Mouse (Mus musculus) heart, embryonic 10.5 days (tissue): ENCODE data around the gene Stxbp6. TPM values are rescaled to one million over a fixed set of nuclear protein-coding genes. Genes with fewer than 3 reads are reported as not detected.

Experiments used
- DNase-seq: peaks from one replicate; pipeline ENCODE4 v3.0.0-alpha.2; 2017; ENCODE audit warnings: low spot score
- H3K27ac ChIP-seq: fragments of 300-500 bp; sonication (generic); 2 replicates; pipeline ENCODE4 v1.5.1; 2016; ENCODE audit warnings: mild to moderate bottlenecking
- H3K27me3 ChIP-seq: fragments of 300-500 bp; sonication (generic); 2 replicates; pipeline ENCODE4 v1.6.1; 2016; ENCODE audit warnings: mild to moderate bottlenecking; ENCODE audit not compliant: poor library complexity, insufficient read depth, severe bottlenecking
- H3K36me3 ChIP-seq: fragments of 300-500 bp; sonication (generic); 2 replicates; pipeline ENCODE4 v1.6.1; 2016; ENCODE audit warnings: mild to moderate bottlenecking, moderate library complexity
- H3K4me1 ChIP-seq: fragments of 300-500 bp; sonication (generic); 2 replicates; pipeline ENCODE4 v1.6.1; 2016; ENCODE audit warnings: mild to moderate bottlenecking
- H3K4me3 ChIP-seq: fragments of 300-500 bp; sonication (generic); 2 replicates; pipeline ENCODE4 v1.5.1; 2016; ENCODE audit warnings: mild to moderate bottlenecking, moderate library complexity
- H3K9me3 ChIP-seq: fragments of 300-500 bp; sonication (generic); 2 replicates; pipeline ENCODE4 v1.6.1; 2016; ENCODE audit warnings: mild to moderate bottlenecking, moderate library complexity
- WGBS: fragments of 180-500 bp; shearing (Covaris S2); methylation state at CpG from one replicate; pipeline ENCODE4 v1.1.7; 2016; 5-methylcytosine and 5-hydroxymethylcytosine counted together
- polyA plus RNA-seq: library from polyadenylated mRNA; unstranded; fragments of >200 nt; fragmentation: Nextera tagmentation; extraction: Ambion mirVana; gene quantifications from 2 replicates; pipeline ENCODE4 v1.2.1, GENCODE M21; 2016

Stxbp6 gene
- polyA plus RNA-seq, 1 experiment from 2014 or later: 15.6 TPM

- Histone ChIP-seq H3K4me1 (no peaks in the 10 kb centered on the region), H3K36me3 (no peaks in the 10 kb centered on the region), H3K27me3 (no peaks in the 10 kb centered on the region), H3K27ac (no peak overlapping the region), H3K4me3 (no peak overlapping the region), H3K9me3 (no peaks in the 10 kb centered on the region)
- no peak for DNase-seq
- WGBS: 78% methylated on average over 3 of the region's 3 CpGs
These were observed 209.1 kb downstream of the Stxbp6 start for GRCm38 (mm10) chr12:44865442-44865841.

- no peak for DNase-seq
- no peaks in the 10 kb centered on the region for H3K36me3 ChIP-seq
- H3K4me3 ChIP-seq: no peak overlapping the region
- H3K9me3 ChIP-seq: no peaks in the 10 kb centered on the region
- H3K4me1 ChIP-seq: peaks cover 19% of the 10 kb centered on the region; the same call in 1 of the 2 replicates
- no peaks in the 10 kb centered on the region for H3K27me3 ChIP-seq
- H3K27ac ChIP-seq: no peak overlapping the region
- WGBS: 60% methylated on average over 5 of the region's 5 CpGs
These were observed 215.1 kb downstream of the Stxbp6 start for GRCm38 (mm10) chr12:44859454-44859853.

- DNase-seq: no peak
- H3K27me3 ChIP-seq: no peaks in the 10 kb centered on the region
- WGBS: 36% methylated on average over 4 of the region's 4 CpGs
- no peaks in the 10 kb centered on the region for H3K36me3 ChIP-seq
- no peak overlapping the region for H3K4me3 ChIP-seq
- no peaks in the 10 kb centered on the region for H3K9me3 ChIP-seq
- H3K4me1 ChIP-seq: peaks cover 19% of the 10 kb centered on the region; the same call in 1 of the 2 replicates
- H3K27ac ChIP-seq: peak overlapping the region; percentile 7; the same call in 1 of the 2 replicates
These were observed 216.2 kb downstream of the Stxbp6 start for GRCm38 (mm10) chr12:44858110-44858885.

GRCm38 (mm10) chr12:44852024-44852423 is 222.5 kb downstream of the Stxbp6 start:
- Histone ChIP-seq H3K4me3 (no peak overlapping the region), H3K27ac (no peak overlapping the region), H3K27me3 (no peaks in the 10 kb centered on the region), H3K9me3 (no peaks in the 10 kb centered on the region), H3K4me1 (no peaks in the 10 kb centered on the region), H3K36me3 (no peaks in the 10 kb centered on the region)
- 86% methylated on average over 1 of the region's 1 CpGs for WGBS
- no peak for DNase-seq

- no peaks in the 10 kb centered on the region for H3K36me3 ChIP-seq
- H3K27me3 ChIP-seq: no peaks in the 10 kb centered on the region
- no peaks in the 10 kb centered on the region for H3K4me1 ChIP-seq
- H3K27ac ChIP-seq: no peak overlapping the region
- 78% methylated on average over 1 of the region's 1 CpGs for WGBS
- H3K4me3 ChIP-seq: no peak overlapping the region
- H3K9me3 ChIP-seq: no peaks in the 10 kb centered on the region
- no peak for DNase-seq
These were observed 224.0 kb downstream of the Stxbp6 start for GRCm38 (mm10) chr12:44850516-44850915.

GRCm38 (mm10) chr12:44848483-44849221 is 225.9 kb downstream of the Stxbp6 start:
- H3K27me3 ChIP-seq: no peaks in the 10 kb centered on the region
- no peak overlapping the region for H3K27ac ChIP-seq
- H3K4me3 ChIP-seq: no peak overlapping the region
- H3K36me3 ChIP-seq: no peaks in the 10 kb centered on the region
- no peaks in the 10 kb centered on the region for H3K9me3 ChIP-seq
- DNase-seq: no peak
- WGBS: 43% methylated on average over 3 of the region's 3 CpGs
- no peaks in the 10 kb centered on the region for H3K4me1 ChIP-seq

GRCm38 (mm10) chr12:44840585-44840984 is 233.9 kb downstream of the Stxbp6 start:
- Histone ChIP-seq H3K27me3 (no peaks in the 10 kb centered on the region), H3K9me3 (no peaks in the 10 kb centered on the region), H3K4me3 (no peak overlapping the region), H3K4me1 (no peaks in the 10 kb centered on the region), H3K36me3 (no peaks in the 10 kb centered on the region), H3K27ac (no peak overlapping the region)
- 68% methylated on average over 2 of the region's 2 CpGs for WGBS
- DNase-seq: no peak

GRCm38 (mm10) chr12:44839594-44840373 is 234.7 kb downstream of the Stxbp6 start:
- DNase-seq: no peak
- Histone ChIP-seq H3K9me3 (no peaks in the 10 kb centered on the region), H3K36me3 (no peaks in the 10 kb centered on the region), H3K4me3 (no peak overlapping the region), H3K27ac (no peak overlapping the region), H3K4me1 (no peaks in the 10 kb centered on the region), H3K27me3 (no peaks in the 10 kb centered on the region)
- 59% methylated on average over 7 of the region's 7 CpGs for WGBS

- H3K27me3 ChIP-seq: no peaks in the 10 kb centered on the region
- H3K4me3 ChIP-seq: no peak overlapping the region
- no peaks in the 10 kb centered on the region for H3K4me1 ChIP-seq
- DNase-seq: no peak
- no peak overlapping the region for H3K27ac ChIP-seq
- H3K36me3 ChIP-seq: no peaks in the 10 kb centered on the region
- 77% methylated on average over 1 of the region's 1 CpGs for WGBS
- no peaks in the 10 kb centered on the region for H3K9me3 ChIP-seq
These were observed 238.5 kb downstream of the Stxbp6 start for GRCm38 (mm10) chr12:44835879-44836467.

GRCm38 (mm10) chr12:44811895-44812294 is 262.6 kb downstream of the Stxbp6 start:
- WGBS: 78% methylated on average over 2 of the region's 2 CpGs
- Histone ChIP-seq H3K9me3 (no peaks in the 10 kb centered on the region), H3K36me3 (no peaks in the 10 kb centered on the region), H3K27me3 (no peaks in the 10 kb centered on the region), H3K27ac (no peak overlapping the region), H3K4me3 (no peak overlapping the region), H3K4me1 (no peaks in the 10 kb centered on the region)
- DNase-seq: no peak

- no peaks in the 10 kb centered on the region for H3K27me3 ChIP-seq
- no peak overlapping the region for H3K4me3 ChIP-seq
- DNase-seq: no peak
- H3K4me1 ChIP-seq: no peaks in the 10 kb centered on the region
- H3K36me3 ChIP-seq: no peaks in the 10 kb centered on the region
- no peaks in the 10 kb centered on the region for H3K9me3 ChIP-seq
- no peak overlapping the region for H3K27ac ChIP-seq
These were observed 270.3 kb downstream of the Stxbp6 start for GRCm38 (mm10) chr12:44804213-44804612.
